9 mouse cellular contexts compared by ENCODE assay signal in genomic region chr2:142057889-142058750, GRCm38 (mm10).
A peak's percentile ranks its signal among the peaks of the same experiment; 100 is the strongest.
DNase-seq lines count a peak whose midpoint lies in the region; ATAC-seq lines count a peak whose summit lies in the region.
"Had no signal": no experiment of that assay in that cellular context is flagged by ENCODE, and none has a peak within 500 bp of the region (broad histone marks: within the 10 kb centered on the region; RNA-seq: fewer than 3 reads in every experiment).

No protein-coding gene starts in this region.

- no peak overlapping the region for H3K4me3 ChIP-seq in kidney, embryonic 14.5 days (ENCODE audit: low read length)
- H3K4me3 ChIP-seq in hindbrain, embryonic 15.5 days = no peak overlapping the region
- H3K4me3 ChIP-seq: erythroblast, embryonic 14.5 days had no signal

- no peak overlapping the region; the same call in 1 of the 2 replicates for H3K4me2 ChIP-seq in kidney, embryonic 14.5 days (replicated peaks; ENCODE audit: low read depth, low read length)
- peak overlapping the region; percentile 5; the same call in 1 of the 2 replicates for H3K4me2 ChIP-seq in hindbrain, embryonic 15.5 days

- no peak for DNase-seq in kidney, adult 11 months
- peak; percentile 18 for DNase-seq in fibroblast of lung, adult 2 months (ENCODE audit: low read depth)
- DNase-seq in mesoderm, embryonic 11.5 days (ENCODE audit: low read depth, low spot score) = peak; percentile 19
- no peak for DNase-seq in ovary, postnatal 14 days (ENCODE audit: low spot score)

- H3K9me3 ChIP-seq in kidney, embryonic 14.5 days (ENCODE audit: control insufficient read depth, low read length) = no peaks in the 10 kb centered on the region
- H3K9me3 ChIP-seq in hindbrain, embryonic 15.5 days = no peaks in the 10 kb centered on the region

- peaks cover 6% of the 10 kb centered on the region; the same call in 1 of the 2 replicates for H3K4me1 ChIP-seq in kidney, embryonic 14.5 days (ENCODE audit: control insufficient read depth, insufficient read depth, low read length)
- H3K4me1 ChIP-seq in hindbrain, embryonic 15.5 days (replicated peaks) = peaks cover 14% of the 10 kb centered on the region

- H3K36me3 ChIP-seq in kidney, embryonic 14.5 days (ENCODE audit: control insufficient read depth, insufficient read depth, low read length) = no peaks in the 10 kb centered on the region
- H3K36me3 ChIP-seq in hindbrain, embryonic 15.5 days = no peaks in the 10 kb centered on the region

- H3K9ac ChIP-seq in kidney, embryonic 14.5 days (ENCODE audit: low read depth, low read length) = no peak overlapping the region
- H3K9ac ChIP-seq in hindbrain, embryonic 15.5 days = no peak overlapping the region

- no peaks in the 10 kb centered on the region for H3K27me3 ChIP-seq in kidney, embryonic 14.5 days (ENCODE audit: control insufficient read depth, insufficient read depth, low read length)
- H3K27me3 ChIP-seq in hindbrain, embryonic 15.5 days = no peaks in the 10 kb centered on the region

- no peak overlapping the region for H3K27ac ChIP-seq in kidney, embryonic 14.5 days (ENCODE audit: low read depth, low read length)
- H3K27ac ChIP-seq in hindbrain, embryonic 15.5 days (replicated peaks) = peak overlapping the region; percentile 72

- ATAC-seq in kidney, embryonic 14.5 days (ENCODE audit: low FRiP score, low TSS enrichment) = peak; percentile 32; the same call in 1 of the 2 replicates
- ATAC-seq in cerebellum, adult (ENCODE audit: insufficient number of reproducible peaks, low FRiP score, low TSS enrichment) = peak; percentile 67
- peak; percentile 90 for ATAC-seq in hindbrain, embryonic 15.5 days (ENCODE audit: low FRiP score, low read depth)
- no peak for ATAC-seq in erythroid progenitor cell, adult 5-6 weeks (replicated peaks; ENCODE audit: low FRiP score, poor library complexity, severe bottlenecking)

- 42% methylated on average over 14 of the region's 14 CpGs for WGBS in kidney, embryonic 14.5 days
- WGBS in hindbrain, embryonic 15.5 days = 33% methylated on average over 14 of the region's 14 CpGs

Comparison
In these comparisons a context has a peak if more than half of its experiments do, and no peak if none do; other contexts are left out.
1. DNase-seq: peak in fibroblast of lung, adult 2 months (single experiment) and mesoderm, embryonic 11.5 days (single experiment); none in kidney, adult 11 months (single experiment) and ovary, postnatal 14 days (single experiment).